Comparison of ENCODE assay signal across 17 mouse cellular contexts in genomic region chr7:89181285-89181684, GRCm38 (mm10).
DNase-seq lines count a peak whose midpoint lies in the region; ATAC-seq lines count a peak whose summit lies in the region.
"Had no signal": no experiment of that assay in that cellular context is flagged by ENCODE, and none has a peak within 500 bp of the region (broad histone marks: within the 10 kb centered on the region; RNA-seq: fewer than 3 reads in every experiment).

No protein-coding gene starts in this region.

- no peaks in the 10 kb centered on the region for H3K9me3 ChIP-seq in kidney, embryonic 14.5 days (ENCODE audit: control insufficient read depth, low read length)
- H3K9me3 ChIP-seq: midbrain, embryonic 10.5 days had no signal

- ATAC-seq in kidney, embryonic 14.5 days (ENCODE audit: low FRiP score, low TSS enrichment) = 0 out of 2 replicates have a peak, but pooled peaks have one; percentile 35
- ATAC-seq: activated CD4-positive, CD25-positive, alpha-beta regulatory T cell, adult 4 months; hindbrain, postnatal 0 days had no signal

- no peak overlapping the region for H3K4me3 ChIP-seq in kidney, embryonic 14.5 days (ENCODE audit: low read length)
- H3K4me3 ChIP-seq: left cerebral cortex, adult 2 months; midbrain, embryonic 10.5 days had no signal

- no peak overlapping the region for H3K4me2 ChIP-seq in kidney, embryonic 14.5 days (replicated peaks; ENCODE audit: low read depth, low read length)

- WGBS in kidney, embryonic 14.5 days = 50% methylated on average over 1 of the region's 1 CpGs

- H3K4me1 ChIP-seq in kidney, embryonic 14.5 days (ENCODE audit: control insufficient read depth, insufficient read depth, low read length) = 0 out of 2 replicates have a peak, but pooled peaks cover 2% of the 10 kb centered on the region
- H3K4me1 ChIP-seq: midbrain, embryonic 10.5 days had no signal

- no peak overlapping the region for H3K9ac ChIP-seq in kidney, embryonic 14.5 days (ENCODE audit: low read depth, low read length)

- H3K27ac ChIP-seq in kidney, embryonic 14.5 days (ENCODE audit: low read depth, low read length) = peak overlapping the region; percentile 30; the same call in 1 of the 2 replicates
- H3K27ac ChIP-seq: hindbrain, postnatal 0 days; left cerebral cortex, adult 2 months; midbrain, embryonic 10.5 days had no signal

- no peaks in the 10 kb centered on the region for H3K27me3 ChIP-seq in kidney, embryonic 14.5 days (ENCODE audit: control insufficient read depth, insufficient read depth, low read length)

- H3K36me3 ChIP-seq in kidney, embryonic 14.5 days (ENCODE audit: control insufficient read depth, insufficient read depth, low read length) = no peaks in the 10 kb centered on the region
- H3K36me3 ChIP-seq: midbrain, embryonic 10.5 days had no signal

- no peak for DNase-seq in kidney, adult 18-20 months
- DNase-seq in urinary bladder, postnatal 25 days (ENCODE audit: low spot score) = peak; percentile 36
- no peak for DNase-seq in urinary bladder, postnatal 10 days (ENCODE audit: low spot score)
- DNase-seq in fibroblast of lung, adult 2 months (ENCODE audit: low read depth) = peak; percentile 27
- DNase-seq in urinary bladder, postnatal 36 days (ENCODE audit: low spot score in 2 of 2) = peak; percentile 23 to 41
- no peak for DNase-seq in thymus, postnatal 0 days (ENCODE audit: low spot score)
- no peak for DNase-seq in layer of hippocampus, adult 9-10 months (ENCODE audit: low spot score)
- DNase-seq: B cell, adult 2 months; heart, postnatal 36 days; liver; right cerebral cortex, postnatal 25 days; thymus, postnatal 25 days had no signal

Comparison
In these comparisons a context has a peak if more than half of its experiments do, and no peak if none do; other contexts are left out.
1. DNase-seq: peak in urinary bladder, postnatal 25 days (single experiment), fibroblast of lung, adult 2 months (single experiment) and urinary bladder, postnatal 36 days (2 of 2); none in kidney, adult 18-20 months (single experiment), urinary bladder, postnatal 10 days (single experiment), thymus, postnatal 0 days (single experiment) and layer of hippocampus, adult 9-10 months (single experiment).